Mouse (Mus musculus): ENCODE data around the gene Wfdc16.
"Not testable (repeated sequence)": the region's sequence is repeated elsewhere in the genome, so short reads cannot be mapped to it uniquely, and the experiment has no call there.

Wfdc16 gene

GRCm38 (mm10) chr2:164638696-164639095 is at the start of gene Wfdc16:
Gene Wfdc16, minus strand, starts transcription at chr2:164638796.
- DNase-seq = no peak

DNA sequence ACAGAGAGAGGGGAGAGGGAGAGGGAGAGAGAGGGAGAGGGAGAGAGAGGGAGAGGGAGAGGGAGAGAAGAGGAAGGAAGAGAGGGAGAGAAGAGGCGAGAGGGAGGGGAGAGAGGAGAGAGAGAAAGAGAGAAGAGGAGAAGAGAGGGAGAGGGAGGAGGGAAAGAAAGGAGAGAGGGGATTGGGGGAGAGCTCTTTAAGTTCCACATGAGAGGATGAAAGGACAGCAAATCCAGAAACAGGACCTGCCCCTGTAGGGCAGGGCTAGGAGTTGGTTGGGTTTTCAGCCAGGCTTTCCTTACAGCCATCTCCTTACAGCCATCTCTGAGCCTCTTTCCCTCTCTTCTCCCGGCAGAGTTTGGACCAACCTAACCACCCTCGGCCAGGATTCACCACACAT is 46.2 kb upstream of the Wfdc16 start, which contains the start of gene Wfdc13:
TSS of gene Wfdc13 (plus strand) at position 301 of the 400 bp plus-strand sequence.
- DNase-seq = no peak

DNA sequence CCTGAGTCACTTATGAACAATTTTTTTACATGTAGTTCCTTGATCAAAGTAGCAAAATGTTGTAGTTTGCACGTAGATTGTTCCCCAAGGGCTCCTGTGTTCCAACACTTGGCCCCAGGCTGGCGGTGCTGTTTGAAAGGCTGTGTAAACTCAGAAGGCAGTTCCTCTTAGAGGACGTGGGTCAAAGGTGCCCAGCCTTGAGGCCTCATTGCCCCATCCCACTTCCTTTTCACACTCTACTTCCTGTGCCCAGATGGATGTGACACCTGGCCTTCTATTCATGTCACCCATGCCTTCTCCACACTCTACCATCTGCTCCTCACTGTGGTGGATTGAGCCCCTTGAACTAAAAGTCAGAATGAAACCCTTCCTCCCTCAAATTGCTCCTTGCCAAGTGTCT is 41.3 kb upstream of the Wfdc16 start:
- DNase-seq = no peak

DNA sequence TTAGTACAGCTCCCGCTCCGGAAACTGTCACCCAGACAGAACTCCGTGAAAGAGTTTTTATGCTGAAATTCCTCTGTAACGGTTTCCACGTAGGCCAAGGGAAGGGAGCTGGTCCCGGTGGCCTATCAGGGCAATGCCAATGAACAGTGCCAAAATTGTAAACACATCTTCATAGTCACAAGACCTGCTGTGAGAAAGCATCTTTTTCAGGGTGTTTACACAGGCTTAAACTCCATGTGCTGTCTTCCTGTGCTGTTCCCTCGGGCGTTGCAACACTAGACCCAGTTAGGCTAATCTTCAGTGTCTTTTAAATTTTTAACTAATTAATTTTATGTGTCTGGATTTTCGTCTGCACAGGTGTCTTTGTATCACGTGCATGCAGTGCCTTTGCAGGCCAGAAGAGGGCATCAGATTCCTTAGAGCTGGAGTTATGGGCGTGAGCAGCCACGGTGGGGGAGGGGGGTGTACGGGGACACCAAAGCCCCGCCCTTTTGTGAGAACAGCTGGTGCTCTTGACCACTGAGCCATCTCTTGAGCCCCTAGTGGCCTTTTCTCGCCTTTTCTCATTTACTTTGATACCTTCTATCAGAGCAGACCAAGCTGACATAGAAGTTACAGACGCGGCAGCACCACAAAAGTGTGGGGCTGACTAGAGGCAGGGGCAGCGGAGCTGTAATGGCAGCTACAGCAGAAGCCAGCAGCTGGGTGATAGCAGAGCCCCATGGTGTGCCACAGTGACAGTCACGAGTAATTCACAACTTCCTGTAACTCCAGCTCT is 40.4 kb upstream of the Wfdc16 start:
- peak; percentile 46 for DNase-seq

DNA sequence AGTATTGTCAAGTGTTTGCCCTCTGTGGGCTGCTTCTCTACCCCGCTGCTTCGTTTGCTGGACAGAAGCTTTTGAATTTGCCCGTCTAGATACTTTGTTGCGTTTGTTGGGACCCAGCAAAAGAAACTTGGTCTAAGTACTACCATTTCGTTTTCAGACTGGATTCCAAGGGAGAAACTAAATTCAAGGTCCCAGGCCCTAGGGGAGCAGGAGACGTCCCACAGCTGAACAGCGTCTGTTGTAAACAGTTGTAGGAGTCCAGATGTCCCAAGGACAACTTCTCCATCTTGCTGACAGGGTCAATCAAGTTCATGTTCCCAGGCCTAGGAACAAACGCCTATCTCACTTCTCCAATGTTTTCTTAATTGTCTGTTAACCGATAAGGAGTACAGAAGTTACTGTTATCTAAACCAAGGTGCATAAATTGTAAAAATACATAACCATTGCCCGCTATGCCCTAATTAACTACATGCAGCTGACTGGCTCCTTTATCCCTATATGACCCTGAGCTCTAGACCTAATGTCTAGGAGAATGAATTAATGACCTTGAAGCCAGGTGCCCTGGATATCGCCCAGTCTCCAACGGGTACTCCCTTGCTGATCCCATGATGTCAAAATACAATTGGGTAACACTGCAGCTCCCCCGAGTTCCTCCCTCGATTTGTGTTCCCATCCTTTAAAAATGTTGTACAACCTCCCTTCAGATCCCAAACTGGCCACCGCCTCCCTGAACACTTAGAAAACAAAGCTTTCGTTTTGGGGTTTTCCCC is 38.5 kb upstream of the Wfdc16 start:
- no peak for DNase-seq

DNA sequence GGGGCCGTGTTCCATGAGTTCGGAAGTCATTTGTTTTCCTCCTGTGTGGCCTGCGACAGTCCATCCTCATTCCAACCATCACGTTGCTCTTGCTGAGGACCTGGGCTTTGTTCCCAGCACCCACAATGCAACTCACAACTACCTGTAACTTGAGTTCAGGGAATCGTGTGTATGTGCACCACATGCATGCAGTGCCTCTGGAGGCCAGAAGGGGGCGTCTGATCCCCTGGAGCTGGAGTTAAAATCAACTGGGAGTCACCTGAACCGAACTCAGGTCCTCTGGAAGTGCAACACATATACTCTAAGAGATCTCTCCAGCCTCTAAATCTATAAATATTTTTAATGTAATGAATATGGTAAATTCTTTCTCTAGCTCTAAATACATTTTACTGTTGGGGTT is 37.5 kb upstream of the Wfdc16 start:
- no peak for DNase-seq

DNA sequence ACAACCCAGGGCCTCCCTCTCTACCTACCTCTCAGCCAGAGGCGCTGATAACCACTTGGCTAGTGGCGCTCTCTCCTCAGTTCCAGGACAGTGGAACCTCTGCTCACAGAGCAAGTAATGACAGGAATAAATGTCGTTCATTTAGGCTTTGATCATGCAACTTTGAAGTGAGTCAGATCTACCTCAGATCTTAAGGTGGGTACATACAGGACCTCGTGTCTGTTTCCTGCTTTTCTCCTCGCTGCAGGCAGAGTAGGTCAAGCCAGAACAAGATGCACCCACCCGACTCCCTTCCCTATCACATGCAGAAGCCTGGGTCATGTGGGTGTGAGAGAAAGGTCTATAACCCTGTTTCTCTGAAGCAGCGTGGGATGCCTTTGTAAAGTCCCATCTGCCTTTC is 35.4 kb upstream of the Wfdc16 start, which contains the start of gene Wfdc11:
TSS of gene Wfdc11 (minus strand) at position 101 of the 400 bp plus-strand sequence.
- DNase-seq = peak; percentile 14

DNA sequence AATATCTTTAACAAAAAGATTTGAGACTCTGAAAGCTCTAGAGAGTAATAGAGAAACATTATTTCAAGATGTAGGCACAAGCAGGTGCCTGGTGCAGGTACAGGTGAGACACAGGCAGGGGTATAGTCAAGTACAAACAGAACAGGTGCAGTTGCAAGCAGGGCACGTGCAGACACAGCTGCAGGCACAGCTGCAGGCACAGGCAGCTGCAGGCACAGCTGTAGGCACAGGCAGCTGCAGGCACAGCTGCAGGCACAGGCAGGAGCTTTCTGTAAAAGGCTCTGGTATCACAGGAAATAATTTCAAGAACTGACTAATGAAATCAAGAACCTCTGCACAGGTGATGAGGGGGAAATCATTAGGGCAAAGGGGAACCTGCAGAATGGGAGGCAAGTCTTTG is 32.3 kb upstream of the Wfdc16 start:
- DNase-seq = no peak

GRCm38 (mm10) chr2:164670261-164670660 is 31.7 kb upstream of the Wfdc16 start:
- DNase-seq = no peak

GRCm38 (mm10) chr2:164664851-164665250 is 26.3 kb upstream of the Wfdc16 start:
- DNase-seq = no peak

- no peak for DNase-seq
These were observed 17.9 kb upstream of the Wfdc16 start, which contains the start of gene Wfdc9 for GRCm38 (mm10) chr2:164656483-164656882. Gene Wfdc9, minus strand, starts transcription at chr2:164656583.

GRCm38 (mm10) chr2:164655858-164656257 is 17.3 kb upstream of the Wfdc16 start, which contains the start of gene Wfdc10:
Gene Wfdc10, plus strand, starts transcription at chr2:164656046.
- no peak for DNase-seq

- peak; percentile 2 for DNase-seq
These were observed 3.5 kb upstream of the Wfdc16 start for GRCm38 (mm10) chr2:164641881-164642673.

DNA sequence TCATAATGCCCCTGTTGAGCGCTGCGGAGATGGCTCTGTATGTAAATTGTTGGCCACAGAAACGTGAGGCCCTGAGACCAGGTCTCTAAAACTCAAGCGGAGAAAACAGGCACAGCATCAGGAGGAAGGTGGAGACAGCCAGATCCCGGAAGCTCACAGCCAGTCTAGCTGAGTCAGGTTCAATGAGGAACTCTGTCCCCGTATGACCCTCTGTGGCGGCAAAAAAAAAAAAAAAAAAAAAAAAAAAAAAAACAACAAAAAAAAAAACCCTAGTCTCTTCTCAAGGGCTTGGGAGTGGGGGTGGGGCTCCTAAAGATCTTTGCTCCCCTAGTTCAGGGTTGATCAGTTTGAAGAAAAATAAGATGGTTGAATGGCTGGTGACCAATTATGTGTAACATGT is 2.5 kb upstream of the Wfdc16 start:
- no peak for DNase-seq

DNA sequence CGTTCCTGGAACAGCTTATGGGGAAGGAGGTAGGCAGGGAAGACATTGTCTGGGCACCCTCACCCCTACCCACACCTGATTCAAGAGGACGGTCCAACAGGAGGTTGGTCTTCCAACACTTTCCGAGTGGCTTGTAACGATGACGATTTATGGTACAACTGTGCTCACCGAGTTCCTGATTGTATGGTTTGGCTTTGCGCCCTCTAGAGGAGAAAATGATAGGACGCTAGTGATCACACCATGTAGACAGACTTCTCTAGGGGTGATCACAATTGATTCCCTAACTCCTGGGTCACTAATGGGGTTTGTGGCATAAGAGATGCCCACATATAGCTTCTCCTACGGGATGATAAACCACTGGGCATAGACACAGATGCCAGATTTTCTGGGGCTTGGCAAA is 3.3 kb downstream of the Wfdc16 start:
- DNase-seq = no peak

DNA sequence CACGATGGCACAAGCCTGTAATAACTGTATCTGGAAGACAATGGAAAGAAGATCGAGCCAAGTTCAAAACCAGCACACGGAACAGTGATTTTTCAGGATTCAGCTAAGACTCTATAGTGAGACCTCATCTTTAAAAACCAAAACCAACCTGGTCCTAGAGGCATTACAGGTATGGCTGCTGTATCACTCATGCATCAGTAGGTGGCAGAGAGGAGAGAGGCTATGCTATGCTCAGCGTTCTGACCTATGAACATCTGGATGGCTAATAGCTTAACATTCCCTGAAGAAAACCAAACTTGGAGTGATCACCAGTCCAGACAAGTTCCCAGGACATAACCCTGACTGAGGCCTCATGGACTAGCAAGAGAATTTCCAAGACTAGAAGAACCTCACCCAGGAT is 16.8 kb downstream of the Wfdc16 start:
- no peak for DNase-seq

- no peak for DNase-seq
These were observed 19.5 kb downstream of the Wfdc16 start for GRCm38 (mm10) chr2:164619050-164619449.

GRCm38 (mm10) chr2:164615386-164615785 is 23.2 kb downstream of the Wfdc16 start:
- no peak for DNase-seq

DNA sequence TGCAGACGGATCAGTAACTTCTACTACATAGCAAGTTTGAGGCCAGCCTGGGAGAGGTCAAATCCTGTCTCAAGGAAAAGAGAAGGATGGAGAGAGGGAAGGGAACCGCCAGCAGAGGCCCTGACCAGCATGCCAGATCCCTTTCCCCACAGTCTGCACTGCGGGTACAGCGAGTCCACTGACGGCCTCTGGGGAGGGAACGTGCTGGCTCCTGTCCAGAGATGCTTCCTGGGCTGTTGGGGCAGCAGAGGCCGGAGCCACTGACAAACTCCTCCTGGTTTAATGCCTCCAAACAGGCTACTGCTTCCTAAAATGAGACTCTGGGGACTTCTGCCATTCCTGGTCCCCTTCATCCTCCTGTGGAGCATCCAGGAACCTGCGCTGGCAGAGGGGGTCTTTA is 25.1 kb downstream of the Wfdc16 start, which contains the start of the genes Wfdc6b and Wfdc8:
TSS of gene Wfdc6b (plus strand) at position 52 of the 400 bp plus-strand sequence.
TSS of gene Wfdc8 (minus strand) at position 156 of the 400 bp plus-strand sequence.
- DNase-seq = not testable (repeated sequence)

DNA sequence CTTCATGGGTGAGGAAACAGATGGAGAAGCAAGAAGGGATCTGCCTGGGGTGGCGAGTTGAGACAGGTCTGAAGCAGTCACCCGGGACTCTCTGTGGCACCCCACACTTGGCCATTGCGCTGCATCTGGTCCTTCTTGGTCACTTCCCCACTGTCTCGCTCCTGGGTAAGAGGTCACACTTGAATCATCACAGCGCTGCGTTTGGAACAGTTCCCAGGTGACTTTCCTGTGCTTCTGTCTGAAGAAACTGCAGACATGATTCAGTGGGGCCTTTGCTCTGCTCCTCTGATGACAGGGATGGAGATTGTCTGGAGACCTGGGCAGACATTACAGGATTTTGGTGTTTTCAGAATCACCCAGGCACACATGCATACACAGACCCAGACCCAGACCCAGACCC is 29.8 kb downstream of the Wfdc16 start:
- DNase-seq = no peak

DNA sequence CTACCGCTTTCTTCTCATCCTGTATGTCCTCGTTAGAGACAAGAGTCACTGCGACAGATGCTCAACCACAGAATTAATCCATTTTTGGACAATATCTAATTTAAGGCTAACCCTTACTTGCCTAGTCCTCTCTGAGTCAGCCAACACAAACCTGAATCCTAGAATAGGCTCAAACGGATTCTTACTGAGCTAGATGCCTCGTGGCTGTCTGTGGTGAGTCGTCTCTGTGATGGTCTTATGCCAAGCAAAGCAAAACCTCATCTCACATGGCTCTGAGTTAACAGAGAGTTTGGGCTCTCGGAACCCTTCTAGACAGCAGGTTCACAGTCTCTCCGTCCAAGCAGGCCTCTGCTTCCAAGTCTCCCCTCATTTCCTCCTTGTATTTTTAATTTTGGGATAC is 34.2 kb downstream of the Wfdc16 start:
- DNase-seq = peak; percentile 8

DNA sequence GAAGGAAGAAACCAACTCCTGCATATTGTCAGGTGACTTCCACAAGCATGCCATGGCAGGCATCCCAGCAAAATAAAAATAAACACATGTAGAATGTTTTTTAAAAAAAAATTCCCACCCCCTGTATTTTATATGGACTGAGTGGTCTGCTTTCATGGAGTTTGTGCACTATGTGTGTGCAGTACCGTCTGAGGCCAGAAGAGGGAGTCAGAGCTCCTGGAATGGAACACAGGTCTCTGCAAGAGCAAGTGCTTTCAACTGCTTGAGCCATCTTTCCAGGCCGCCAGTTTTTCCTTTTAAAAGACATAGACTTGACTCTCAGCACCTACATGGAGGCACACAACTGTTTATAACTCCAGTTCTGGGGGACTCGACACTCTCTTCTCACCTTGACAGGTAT is 35.1 kb downstream of the Wfdc16 start:
- DNase-seq = no peak

GRCm38 (mm10) chr2:164600179-164600578 is 38.4 kb downstream of the Wfdc16 start:
- DNase-seq = no peak

All from right cerebral cortex, adult 18-20 months (tissue).